In genomic region chr4:152212091-152212505, GRCm38 (mm10) we compare ENCODE assay signal across 9 mouse cellular contexts. TPM values are rescaled to one million over a fixed set of nuclear protein-coding genes. Genes with fewer than 3 reads are reported as not detected.
DNase-seq lines count a peak whose midpoint lies in the region; ATAC-seq and TF ChIP-seq lines count a peak whose summit lies in the region.
"Had no signal": no experiment of that assay in that cellular context is flagged by ENCODE, and none has a peak within 500 bp of the region (broad histone marks: within the 10 kb centered on the region; RNA-seq: fewer than 3 reads in every experiment).

No protein-coding gene starts in this region.

- peaks cover 31% of the 10 kb centered on the region for H3K27me3 ChIP-seq in hindbrain, embryonic 12.5 days
- 0 out of 2 replicates have a peak, but pooled peaks cover 3% of the 10 kb centered on the region for H3K27me3 ChIP-seq in hindbrain, embryonic 11.5 days (ENCODE audit: control insufficient read depth, insufficient read depth, low read length)
- no peaks in the 10 kb centered on the region for H3K27me3 ChIP-seq in heart, adult 2 months (ENCODE audit: control insufficient read depth, insufficient read depth, low read length)
- no peaks in the 10 kb centered on the region for H3K27me3 ChIP-seq in liver, postnatal 0 days (ENCODE audit: insufficient read depth, low read length)

- peak; percentile 83 for TF ChIP-seq EP300 in heart, adult 2 months (IDR thresholded peaks at IDR 0.05; ENCODE audit: insufficient read depth, low read depth, low read length)
- TF ChIP-seq EP300 in liver, postnatal 0 days (IDR thresholded peaks at IDR 0.05; ENCODE audit: low read depth), result no peak

- H3K4me1 ChIP-seq in hindbrain, embryonic 12.5 days, result no peaks in the 10 kb centered on the region
- no peaks in the 10 kb centered on the region for H3K4me1 ChIP-seq in hindbrain, embryonic 11.5 days (replicated peaks; ENCODE audit: control insufficient read depth, insufficient read depth, low read length)
- peaks cover 8% of the 10 kb centered on the region; the same call in 1 of the 2 replicates for H3K4me1 ChIP-seq in heart, adult 2 months (ENCODE audit: control insufficient read depth, insufficient read depth, low read length)
- peaks cover 6% of the 10 kb centered on the region; the same call in 1 of the 2 replicates for H3K4me1 ChIP-seq in liver, postnatal 0 days (ENCODE audit: insufficient read depth)

- no peak for TF ChIP-seq CTCF in heart, adult 2 months (IDR thresholded peaks at IDR 0.05)
- TF ChIP-seq CTCF in liver, postnatal 0 days (IDR thresholded peaks at IDR 0.05; ENCODE audit: low read depth), result 0 out of 2 replicates have a peak, but pooled peaks have one; percentile 2

- no peak for TF ChIP-seq POLR2A in heart, adult 2 months (IDR thresholded peaks at IDR 0.05; ENCODE audit: insufficient read depth, low read depth, low read length)

- intact Hi-C loops in heart, adult 2 months (cut with DNase I), result loop anchor here (1.0 to 10.0 kb wide), 3 partner anchors 27 to 223 kb away; no protein-coding TSS in a partner anchor

- H3K4me2 ChIP-seq in hindbrain, embryonic 12.5 days (replicated peaks), result no peak overlapping the region
- no peak overlapping the region for H3K4me2 ChIP-seq in hindbrain, embryonic 11.5 days (replicated peaks; ENCODE audit: low read depth, low read length)
- no peak overlapping the region for H3K4me2 ChIP-seq in liver, postnatal 0 days (ENCODE audit: low read depth, low read length)

- H3K27ac ChIP-seq in hindbrain, embryonic 12.5 days, result no peak overlapping the region
- no peak overlapping the region for H3K27ac ChIP-seq in hindbrain, embryonic 11.5 days (ENCODE audit: low read depth, low read length)
- peak overlapping the region; percentile 76 for H3K27ac ChIP-seq in heart, adult 2 months
- H3K27ac ChIP-seq in liver, postnatal 0 days (ENCODE audit: low read depth), result 0 out of 2 replicates have a peak overlapping the region, but pooled peaks have one; percentile 44

- no peaks in the 10 kb centered on the region for H3K79me2 ChIP-seq in heart, adult 2 months (replicated peaks; ENCODE audit: control insufficient read depth, insufficient read depth, low read length)

- H3K4me3 ChIP-seq in hindbrain, embryonic 12.5 days, result no peak overlapping the region
- no peak overlapping the region for H3K4me3 ChIP-seq in hindbrain, embryonic 11.5 days (ENCODE audit: low read depth, low read length)
- H3K4me3 ChIP-seq in heart, adult 2 months, result no peak overlapping the region
- H3K4me3 ChIP-seq in liver, postnatal 0 days (ENCODE audit: low read depth, low read length), result no peak overlapping the region
- H3K4me3 ChIP-seq: erythroblast, embryonic 14.5 days had no signal

- no peaks in the 10 kb centered on the region for H3K36me3 ChIP-seq in hindbrain, embryonic 12.5 days
- H3K36me3 ChIP-seq in hindbrain, embryonic 11.5 days (ENCODE audit: control insufficient read depth, insufficient read depth, low read length), result no peaks in the 10 kb centered on the region
- no peaks in the 10 kb centered on the region for H3K36me3 ChIP-seq in heart, adult 2 months (ENCODE audit: control insufficient read depth, insufficient read depth, low read length)
- H3K36me3 ChIP-seq in liver, postnatal 0 days (replicated peaks; ENCODE audit: insufficient read depth, low read length), result no peaks in the 10 kb centered on the region

- no peak overlapping the region for H3K9ac ChIP-seq in hindbrain, embryonic 12.5 days
- H3K9ac ChIP-seq in hindbrain, embryonic 11.5 days (ENCODE audit: low read depth, low read length), result no peak overlapping the region
- H3K9ac ChIP-seq in heart, adult 2 months (ENCODE audit: low read depth, low read length), result no peak overlapping the region
- H3K9ac ChIP-seq in liver, postnatal 0 days (replicated peaks), result no peak overlapping the region

- 0 out of 2 replicates have a peak, but pooled peaks have one; percentile 17 for ATAC-seq in hindbrain, embryonic 12.5 days (ENCODE audit: low FRiP score)
- ATAC-seq in hindbrain, embryonic 11.5 days (ENCODE audit: low FRiP score), result no peak
- peak; percentile 94 for ATAC-seq in liver, postnatal 0 days

- 82% methylated on average over 6 of the region's 6 CpGs for WGBS in hindbrain, embryonic 12.5 days
- WGBS in hindbrain, embryonic 11.5 days, result 81% methylated on average over 6 of the region's 6 CpGs
- WGBS in heart, adult 2 months, result 46% methylated on average over 6 of the region's 6 CpGs
- WGBS in liver, postnatal 0 days (ENCODE audit: insufficient replicate concordance), result 39% methylated on average over 6 of the region's 6 CpGs

- no peaks in the 10 kb centered on the region for H3K9me3 ChIP-seq in hindbrain, embryonic 12.5 days (replicated peaks)
- H3K9me3 ChIP-seq in hindbrain, embryonic 11.5 days (ENCODE audit: control insufficient read depth, low read length), result no peaks in the 10 kb centered on the region
- no peaks in the 10 kb centered on the region for H3K9me3 ChIP-seq in liver, postnatal 0 days (ENCODE audit: low read length)

- no peak for DNase-seq in hindbrain, embryonic 11.5 days (ENCODE audit: low spot score)
- DNase-seq in heart, adult 2 months, result peak; percentile 42 to 75
- peak; percentile 64 for DNase-seq in kidney, adult 18-20 months
- DNase-seq in liver, postnatal 0 days, result peak; percentile 68
- DNase-seq in layer of hippocampus, postnatal 14 days (ENCODE audit: low spot score in 2 of 2), result no peak
- DNase-seq in right cerebral cortex, adult 2 months (ENCODE audit: low spot score in 2 of 2), result no peak
- DNase-seq in right cerebral cortex, postnatal 4 days, result no peak

RNA-seq across cellular contexts. Expression of gene Acot7, which starts 34.2 kb away (rescaled TPM):
- polyA plus RNA-seq in hindbrain, embryonic 12.5 days (2016; fragmentation: Nextera tagmentation; extraction: Ambion mirVana), result 128 and 132 TPM in 2 replicates
- 116 and 125 TPM in 2 replicates for polyA plus RNA-seq in hindbrain, embryonic 11.5 days (2014; fragmentation: Nextera tagmentation; extraction: Ambion mirVana)
- total RNA-seq in heart, adult 2 months (2021), result 10 to 100 TPM; 58.1 to 64.8 TPM
- 51.7 and 65.0 TPM in 2 replicates for polyA plus RNA-seq in heart, adult 2 months (2012; rRNA removed)
- polyA plus RNA-seq in liver, postnatal 0 days (2015; fragmentation: Nextera tagmentation; extraction: Ambion mirVana), result 10.7 and 12.0 TPM in 2 replicates
- total RNA-seq in layer of hippocampus, postnatal 14 days (2021), result 100 to 1,000 TPM; 352 to 388 TPM

RNA-seq across cellular contexts. Expression of gene Hes2, which starts 53.4 kb away (rescaled TPM):
- 2.4 and 2.9 TPM in 2 replicates for polyA plus RNA-seq in hindbrain, embryonic 12.5 days (2016; fragmentation: Nextera tagmentation; extraction: Ambion mirVana)
- 2.7 and 4.3 TPM in 2 replicates for polyA plus RNA-seq in hindbrain, embryonic 11.5 days (2014; fragmentation: Nextera tagmentation; extraction: Ambion mirVana)
- total RNA-seq in heart, adult 2 months (2021), result not detected
- polyA plus RNA-seq in heart, adult 2 months (2012; rRNA removed), result not detected in 2 replicates
- not detected in 2 replicates for polyA plus RNA-seq in liver, postnatal 0 days (2015; fragmentation: Nextera tagmentation; extraction: Ambion mirVana)
- not detected for total RNA-seq in layer of hippocampus, postnatal 14 days (2021)
- polyA plus RNA-seq: erythroblast, embryonic 14.5 days had no signal

RNA-seq across cellular contexts. Expression of gene Espn, which starts 59.9 kb away (rescaled TPM):
- polyA plus RNA-seq in hindbrain, embryonic 12.5 days (2016; fragmentation: Nextera tagmentation; extraction: Ambion mirVana), result 0.82 and 2.3 TPM in 2 replicates
- 1.4 and 2.0 TPM in 2 replicates for polyA plus RNA-seq in hindbrain, embryonic 11.5 days (2014; fragmentation: Nextera tagmentation; extraction: Ambion mirVana)
- 1 to 10 TPM; 2.4 to 2.5 TPM for total RNA-seq in heart, adult 2 months (2021)
- 2.7 and 3.2 TPM in 2 replicates for polyA plus RNA-seq in heart, adult 2 months (2012; rRNA removed)
- polyA plus RNA-seq in liver, postnatal 0 days (2015; fragmentation: Nextera tagmentation; extraction: Ambion mirVana), result 1.8 and 2.2 TPM in 2 replicates
- under 1 TPM; 0.57 to 0.94 TPM for total RNA-seq in layer of hippocampus, postnatal 14 days (2021)

Comparison
In these comparisons a context has a peak if more than half of its experiments do, and no peak if none do; other contexts are left out.
1. H3K27ac ChIP-seq: peak in heart, adult 2 months (single experiment) and liver, postnatal 0 days (single experiment); none in hindbrain, embryonic 12.5 days (single experiment) and hindbrain, embryonic 11.5 days (single experiment).
2. DNase-seq: peak in heart, adult 2 months (2 of 2), kidney, adult 18-20 months (single experiment) and liver, postnatal 0 days (single experiment); none in hindbrain, embryonic 11.5 days (single experiment), layer of hippocampus, postnatal 14 days (0 of 2), right cerebral cortex, adult 2 months (0 of 2) and right cerebral cortex, postnatal 4 days (single experiment).